Mouse (Mus musculus) embryonic facial prominence, embryonic 10.5 days (tissue): ENCODE measurements at regions not wholly inside any gene's neighbourhood (a gene's known extent, or its start where the extent isn't known, plus 50 kb on each side); places are given as distances from the start of the nearest gene placed in this dataset.
"Not testable (repeated sequence)": the region's sequence is repeated elsewhere in the genome, so short reads cannot be mapped to it uniquely, and the experiment has no call there.

Experiments
- DNase-seq: peaks from one replicate; pipeline ENCODE4 v3.0.0-alpha.2; 2017; ENCODE audit warnings: low spot score
- H3K27ac ChIP-seq: fragments of 300-500 bp; sonication (generic); replicated peaks from 2 replicates; pipeline ENCODE4 v1.5.1; 2016; ENCODE audit warnings: mild to moderate bottlenecking
- H3K27me3 ChIP-seq: fragments of 300-500 bp; sonication (generic); replicated peaks from 2 replicates; pipeline ENCODE4 v1.6.1; 2016; ENCODE audit warnings: low read depth, mild to moderate bottlenecking; ENCODE audit not compliant: poor library complexity, severe bottlenecking
- H3K36me3 ChIP-seq: fragments of 300-500 bp; sonication (generic); replicated peaks from 2 replicates; pipeline ENCODE4 v1.6.1; 2016; ENCODE audit warnings: mild to moderate bottlenecking, moderate library complexity
- H3K4me1 ChIP-seq: fragments of 300-500 bp; sonication (generic); 2 replicates; pipeline ENCODE4 v1.6.1; 2016
- H3K4me3 ChIP-seq: fragments of 300-500 bp; sonication (generic); 2 replicates; pipeline ENCODE4 v1.5.1; 2016; ENCODE audit warnings: mild to moderate bottlenecking, moderate library complexity
- H3K9me3 ChIP-seq: fragments of 300-500 bp; sonication (generic); 2 replicates; pipeline ENCODE4 v1.6.1; 2016; ENCODE audit warnings: mild to moderate bottlenecking
- WGBS: fragments of 180-500 bp; shearing (Covaris S2); methylation state at CpG from one replicate; pipeline ENCODE4 v1.1.7; 2016; 5-methylcytosine and 5-hydroxymethylcytosine counted together

DNA sequence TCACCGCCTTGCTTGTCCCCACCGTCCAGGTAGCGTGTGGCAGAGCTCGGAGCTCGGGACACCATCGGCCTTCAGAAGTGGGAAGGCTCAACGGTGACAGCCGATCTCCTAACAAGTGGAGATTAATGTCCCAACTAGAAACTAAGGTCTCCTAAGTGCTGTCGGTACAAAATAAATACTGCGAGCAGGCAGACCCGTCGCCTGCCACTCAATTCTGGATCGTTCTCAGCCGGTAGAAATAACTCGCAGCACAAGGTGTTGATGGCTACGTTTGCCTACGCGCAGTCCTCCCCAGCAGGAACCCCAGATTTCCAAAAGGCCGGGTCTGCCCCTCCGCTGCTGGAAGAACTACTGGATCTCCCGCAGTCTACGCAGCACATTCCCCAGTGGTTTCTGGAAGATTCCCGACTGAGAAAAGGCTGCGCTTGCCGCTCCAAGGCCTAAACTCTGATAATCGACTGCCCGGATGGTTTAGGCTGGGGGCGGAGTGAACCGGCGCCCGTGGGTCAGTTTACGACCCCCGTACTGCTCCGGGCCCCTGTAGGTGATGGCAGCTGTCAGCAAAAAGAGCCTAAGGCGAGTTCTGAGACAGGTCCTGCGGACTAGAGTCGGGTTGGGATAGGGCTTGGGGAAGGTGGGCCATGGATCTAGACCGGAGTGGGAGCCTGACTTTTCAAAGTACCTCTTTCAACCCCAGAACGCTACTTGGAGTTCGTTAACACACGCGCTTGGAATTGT lies 85.7 kb downstream of the Nr2f2 start:
- H3K4me1 ChIP-seq = peaks cover 36% of the 10 kb centered on the region
- H3K27me3 ChIP-seq = peaks cover 93% of the 10 kb centered on the region

DNA sequence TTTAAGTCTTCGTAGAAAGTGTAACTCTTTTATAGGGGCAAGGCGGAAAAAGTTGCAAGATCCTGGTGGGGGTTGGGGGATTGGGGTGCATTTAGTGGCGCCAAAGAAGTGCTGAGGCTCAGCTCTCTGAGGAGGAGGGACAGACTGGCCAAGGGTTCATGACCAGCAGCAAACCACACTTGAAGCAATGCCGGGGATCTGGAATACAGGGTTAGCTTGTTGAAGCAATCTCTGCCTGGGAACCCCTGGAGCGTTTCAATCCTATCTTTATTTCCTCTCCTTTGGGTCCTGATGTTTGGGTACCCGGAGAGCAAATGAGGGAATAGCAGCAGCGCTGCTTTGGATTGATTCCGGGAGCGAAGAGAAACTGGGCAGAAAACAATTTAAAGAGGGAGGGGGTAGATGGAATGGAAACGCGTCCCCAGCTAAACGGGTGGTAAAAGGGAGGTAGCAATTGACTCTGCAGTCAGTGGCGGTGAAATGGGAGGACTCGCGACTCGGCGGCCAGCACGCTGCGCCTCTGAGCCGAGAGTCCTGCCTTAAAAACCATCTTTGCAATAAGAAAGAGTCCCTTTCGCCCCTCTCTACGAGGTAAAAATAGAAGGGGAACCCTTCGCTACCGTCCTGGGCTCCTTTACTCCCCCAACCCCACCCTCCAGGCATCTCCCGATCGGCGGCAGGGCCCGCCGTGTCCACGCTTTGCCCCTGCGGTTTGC lies 86.5 kb downstream of the Nr2f2 start:
- no peaks in the 10 kb centered on the region for H3K9me3 ChIP-seq
- peaks cover 86% of the 10 kb centered on the region for H3K27me3 ChIP-seq
- H3K4me1 ChIP-seq = peaks cover 36% of the 10 kb centered on the region
- H3K36me3 ChIP-seq = no peaks in the 10 kb centered on the region
- DNase-seq = peak; percentile 65
- H3K4me3 ChIP-seq = peak overlapping the region; percentile 51
- H3K27ac ChIP-seq = peak overlapping the region; percentile 57
- WGBS = under 1% methylated on average over 31 of the region's 31 CpGs

More for the DNA sequence above, 85.7 kb downstream of the Nr2f2 start:
- peak overlapping the region; percentile 51 for H3K4me3 ChIP-seq
- WGBS = under 1% methylated on average over 42 of the region's 42 CpGs
- peak; percentile 70 for DNase-seq
- H3K27ac ChIP-seq = peak overlapping the region; percentile 57
- no peaks in the 10 kb centered on the region for H3K36me3 ChIP-seq
- no peaks in the 10 kb centered on the region for H3K9me3 ChIP-seq

DNA sequence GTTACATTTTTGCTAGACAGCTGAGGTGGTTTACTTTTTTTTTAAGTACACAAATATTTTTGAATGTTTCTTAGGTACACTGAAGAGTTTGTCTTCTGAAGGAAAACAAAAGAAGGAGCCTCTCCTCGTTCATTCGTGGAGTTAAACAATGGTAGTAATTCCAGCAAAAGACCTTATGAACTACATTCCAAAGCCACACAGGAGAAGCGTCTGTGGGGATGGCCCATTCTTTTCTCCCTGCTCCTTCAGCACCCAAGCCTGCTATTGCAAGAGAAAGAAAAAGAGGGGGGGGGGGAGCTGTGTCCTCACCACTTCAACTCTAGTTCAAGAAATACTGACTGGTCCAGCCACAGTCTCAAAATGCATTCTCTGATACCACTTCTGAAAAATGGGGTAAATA lies 87.4 kb downstream of the Nr2f2 start:
- peaks cover 76% of the 10 kb centered on the region for H3K27me3 ChIP-seq
- peaks cover 36% of the 10 kb centered on the region for H3K4me1 ChIP-seq
- 4% methylated on average over 3 of the region's 3 CpGs for WGBS
- H3K27ac ChIP-seq = no peak overlapping the region
- no peaks in the 10 kb centered on the region for H3K36me3 ChIP-seq
- DNase-seq = no peak
- H3K4me3 ChIP-seq = no peak overlapping the region
- H3K9me3 ChIP-seq = no peaks in the 10 kb centered on the region

DNA sequence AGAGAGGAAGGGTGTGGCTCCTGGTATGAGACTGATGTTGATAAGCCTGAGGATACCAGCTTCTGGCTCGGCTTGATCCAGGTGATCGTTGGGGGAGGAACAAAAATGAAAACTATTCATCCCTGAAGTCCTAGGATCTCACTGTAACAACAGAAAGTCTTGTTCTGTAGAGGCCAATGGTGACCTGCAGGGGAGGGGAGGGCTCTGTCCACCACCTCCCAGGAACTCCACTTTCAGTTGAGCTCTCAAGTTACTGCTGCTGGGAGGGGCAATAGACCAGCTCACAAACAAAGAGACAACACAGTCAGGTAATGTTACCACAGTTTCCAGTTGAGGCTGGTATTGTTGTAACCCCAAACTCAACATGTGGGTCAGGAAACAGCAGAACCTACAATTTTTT lies 90.5 kb downstream of the Nr2f2 start:
- Histone ChIP-seq H3K4me3 (no peak overlapping the region), H3K9me3 (no peaks in the 10 kb centered on the region), H3K27me3 (peaks cover 46% of the 10 kb centered on the region), H3K4me1 (peaks cover 16% of the 10 kb centered on the region), H3K27ac (no peak overlapping the region), H3K36me3 (no peaks in the 10 kb centered on the region)
- no peak for DNase-seq
- WGBS = 72% methylated on average over 2 of the region's 2 CpGs

DNA sequence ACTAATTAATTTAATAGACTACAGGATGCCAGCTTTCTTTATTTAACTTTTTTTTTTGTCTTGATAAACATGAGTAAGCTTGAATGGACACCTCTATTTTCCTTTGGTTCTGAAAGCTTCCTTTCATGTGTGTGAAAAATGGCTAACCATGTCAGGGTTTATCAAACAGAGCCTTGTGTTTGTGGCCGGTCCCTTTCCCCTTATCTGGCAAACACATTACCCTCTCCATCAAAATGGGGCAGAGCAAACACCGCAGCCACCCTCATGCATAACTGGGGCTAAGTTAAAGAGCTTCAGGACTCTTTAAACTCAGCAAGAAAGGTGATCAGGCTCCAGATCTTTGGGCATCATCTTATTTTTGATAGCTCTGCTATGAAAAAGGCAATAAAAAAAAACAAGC lies 92.2 kb downstream of the Nr2f2 start:
- Histone ChIP-seq H3K4me1 (no peaks in the 10 kb centered on the region), H3K9me3 (no peaks in the 10 kb centered on the region), H3K36me3 (no peaks in the 10 kb centered on the region), H3K4me3 (no peak overlapping the region), H3K27ac (no peak overlapping the region), H3K27me3 (peaks cover 28% of the 10 kb centered on the region)
- 54% methylated on average over 2 of the region's 2 CpGs for whole genome bisulfite sequencing
- no peak for DNase-seq

DNA sequence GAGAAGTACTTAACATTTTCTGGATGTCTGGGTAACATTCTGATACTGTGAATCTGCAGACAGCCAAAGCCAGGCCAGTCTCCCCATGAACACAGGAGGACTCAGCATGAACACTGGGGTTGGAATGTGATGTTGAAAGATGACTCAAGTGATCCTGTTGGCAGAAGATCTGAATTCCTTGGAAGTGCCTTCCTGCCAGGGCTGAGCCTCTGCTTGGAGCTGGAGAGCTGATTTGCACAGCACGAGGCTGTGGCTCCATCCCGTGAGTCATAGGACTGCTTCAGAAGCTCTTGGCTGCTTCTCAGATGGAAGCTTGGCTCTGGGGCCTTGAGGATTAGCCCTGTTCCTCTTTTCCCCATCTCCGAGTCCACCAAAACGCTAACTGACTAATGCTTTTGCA lies 99.5 kb downstream of the Nr2f2 start:
- Histone ChIP-seq H3K4me3 (no peak overlapping the region), H3K36me3 (no peaks in the 10 kb centered on the region), H3K27me3 (no peaks in the 10 kb centered on the region), H3K27ac (no peak overlapping the region), H3K9me3 (no peaks in the 10 kb centered on the region), H3K4me1 (no peaks in the 10 kb centered on the region)
- no peak for DNase-seq
- WGBS = 63% methylated on average over 4 of the region's 4 CpGs

DNA sequence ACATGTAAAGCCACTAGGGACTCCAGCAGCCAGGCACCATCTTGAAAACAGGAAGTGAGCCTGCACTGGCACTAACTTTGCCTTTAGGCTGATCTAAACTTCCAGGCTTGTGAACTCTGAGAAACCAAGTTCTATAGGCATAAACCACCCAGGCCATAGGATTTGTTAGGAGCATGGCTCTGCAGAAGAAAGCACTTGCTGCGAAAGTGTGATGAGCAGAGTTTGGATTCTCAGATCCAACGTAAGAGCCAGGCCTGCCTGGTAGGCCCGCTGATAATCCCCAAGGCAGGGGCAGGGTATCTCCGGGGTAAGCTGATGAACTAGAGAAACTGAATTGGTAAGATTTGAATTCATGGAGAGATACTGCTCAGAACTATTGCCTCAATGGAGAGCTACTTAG lies 109.7 kb downstream of the Nr2f2 start:
- Histone ChIP-seq H3K36me3 (no peaks in the 10 kb centered on the region), H3K9me3 (no peaks in the 10 kb centered on the region), H3K27ac (no peak overlapping the region), H3K4me1 (no peaks in the 10 kb centered on the region), H3K4me3 (no peak overlapping the region), H3K27me3 (no peaks in the 10 kb centered on the region)
- WGBS = 92% methylated on average over 4 of the region's 4 CpGs
- no peak for DNase-seq

DNA sequence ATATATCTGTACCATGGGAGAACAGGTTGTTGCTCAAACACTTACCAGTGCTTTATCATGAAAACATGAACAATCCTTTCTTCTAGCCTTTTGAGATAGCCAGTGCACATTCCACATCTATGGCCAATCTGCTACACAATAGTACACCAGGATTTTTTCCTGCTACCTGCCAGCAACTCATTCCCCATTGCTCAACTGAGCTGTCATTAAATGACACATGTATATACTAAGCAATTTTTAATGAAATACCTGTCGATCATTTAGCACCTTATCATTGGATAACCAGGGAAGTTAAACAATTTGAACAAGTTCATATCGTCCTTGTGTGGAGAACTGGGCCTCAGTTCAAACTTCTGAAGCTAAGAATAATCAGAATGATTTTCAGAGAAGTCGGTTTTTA lies 111.5 kb downstream of the Nr2f2 start:
- H3K27me3 ChIP-seq = no peaks in the 10 kb centered on the region
- H3K9me3 ChIP-seq = no peaks in the 10 kb centered on the region
- no peaks in the 10 kb centered on the region for H3K36me3 ChIP-seq
- H3K27ac ChIP-seq = no peak overlapping the region
- H3K4me3 ChIP-seq = no peak overlapping the region
- WGBS = 91% methylated on average over 3 of the region's 3 CpGs
- H3K4me1 ChIP-seq = no peaks in the 10 kb centered on the region
- DNase-seq = no peak

DNA sequence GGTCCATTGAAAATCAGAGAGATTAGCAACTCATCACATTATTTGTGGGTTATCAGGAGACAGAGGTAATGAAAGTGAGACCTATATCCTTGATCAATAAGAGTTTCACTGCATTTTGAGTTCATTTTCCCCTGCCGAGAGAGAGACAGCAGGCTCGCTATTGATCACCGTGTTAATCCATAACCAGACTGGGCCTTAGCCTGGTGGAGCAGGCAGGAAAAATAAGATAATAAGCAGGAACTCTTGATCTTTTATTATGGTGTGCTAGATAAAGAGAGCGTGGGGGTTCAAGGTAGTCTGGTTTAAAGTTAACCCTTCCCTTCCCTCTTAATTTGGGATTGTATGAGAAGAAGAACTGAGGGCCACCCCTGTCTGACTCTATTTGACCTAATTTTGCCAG lies 113.3 kb downstream of the Nr2f2 start:
- Histone ChIP-seq H3K9me3 (no peaks in the 10 kb centered on the region), H3K27me3 (no peaks in the 10 kb centered on the region), H3K4me1 (no peaks in the 10 kb centered on the region), H3K36me3 (no peaks in the 10 kb centered on the region), H3K27ac (no peak overlapping the region), H3K4me3 (no peak overlapping the region)
- 88% methylated on average over 4 of the region's 4 CpGs for WGBS
- no peak for DNase-seq

DNA sequence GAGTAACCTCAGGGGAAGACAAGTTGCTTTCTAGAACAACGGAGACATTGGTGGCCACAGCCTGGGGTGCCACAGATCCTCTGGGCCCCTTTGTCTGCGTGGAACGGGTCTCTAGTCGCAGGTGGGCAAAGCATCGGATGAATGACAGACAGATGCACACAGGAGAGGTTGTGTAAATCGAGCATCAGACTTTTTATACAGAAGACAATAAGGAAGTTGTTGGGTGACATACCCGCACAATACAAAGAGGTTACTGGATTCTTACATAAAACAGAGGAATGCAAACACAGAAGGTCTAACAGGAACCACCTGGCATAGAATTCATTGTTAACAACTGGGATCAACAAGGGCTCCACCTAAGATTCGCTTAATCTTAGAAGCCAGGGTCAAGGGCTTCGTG lies 127.5 kb downstream of the Nr2f2 start:
- not testable (repeated sequence) for H3K27me3 ChIP-seq, H3K36me3 ChIP-seq, H3K9me3 ChIP-seq, H3K27ac ChIP-seq, DNase-seq, H3K4me1 ChIP-seq, H3K4me3 ChIP-seq
- 89% methylated on average over 9 of the region's 9 CpGs for WGBS

DNA sequence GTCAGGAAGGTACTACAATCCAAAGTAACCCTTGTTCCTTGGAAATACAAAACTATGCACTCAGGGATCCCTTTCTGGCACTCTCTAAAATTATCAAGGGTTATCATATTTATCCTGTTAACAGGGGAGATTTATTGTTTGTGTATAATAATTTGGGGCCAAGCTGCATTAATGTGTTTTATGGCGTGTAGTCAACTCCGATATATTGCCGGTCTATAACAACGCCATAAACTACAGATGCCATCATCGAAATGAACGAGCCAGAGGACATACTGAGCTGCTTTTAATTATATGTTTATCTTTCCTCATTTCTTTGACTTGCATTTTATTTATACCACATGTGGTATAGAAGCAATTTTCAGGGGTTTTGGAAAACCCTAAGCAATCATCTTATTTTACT lies 147.2 kb downstream of the Nr2f2 start:
- Histone ChIP-seq H3K27me3 (no peaks in the 10 kb centered on the region), H3K36me3 (no peaks in the 10 kb centered on the region), H3K4me1 (peaks cover 11% of the 10 kb centered on the region), H3K27ac (no peak overlapping the region), H3K9me3 (no peaks in the 10 kb centered on the region), H3K4me3 (no peak overlapping the region)
- WGBS = 83% methylated on average over 6 of the region's 6 CpGs
- DNase-seq = no peak

DNA sequence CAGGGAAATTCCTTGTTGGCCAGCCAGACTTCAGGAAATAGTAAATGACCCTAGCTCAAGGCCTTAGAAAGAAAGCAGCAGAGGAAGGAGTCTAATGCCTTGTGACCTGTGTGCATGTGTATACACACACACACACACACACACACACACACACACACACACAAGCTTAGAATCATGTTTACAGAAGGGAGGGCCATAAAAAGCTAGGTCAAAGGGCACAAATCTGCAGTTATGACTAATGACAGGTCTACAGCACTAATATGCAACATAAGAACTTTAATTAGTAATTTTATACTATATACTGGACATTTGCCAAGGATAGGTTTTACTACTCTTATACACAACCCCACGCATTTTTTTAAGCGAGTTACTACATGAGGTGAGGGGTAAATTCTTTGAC lies 149.4 kb downstream of the Nr2f2 start:
- Histone ChIP-seq H3K4me1 (peaks cover 6% of the 10 kb centered on the region), H3K36me3 (no peaks in the 10 kb centered on the region), H3K9me3 (no peaks in the 10 kb centered on the region), H3K27me3 (no peaks in the 10 kb centered on the region), H3K4me3 (no peak overlapping the region), H3K27ac (no peak overlapping the region)
- 86% methylated on average over 2 of the region's 2 CpGs for WGBS
- no peak for DNase-seq

DNA sequence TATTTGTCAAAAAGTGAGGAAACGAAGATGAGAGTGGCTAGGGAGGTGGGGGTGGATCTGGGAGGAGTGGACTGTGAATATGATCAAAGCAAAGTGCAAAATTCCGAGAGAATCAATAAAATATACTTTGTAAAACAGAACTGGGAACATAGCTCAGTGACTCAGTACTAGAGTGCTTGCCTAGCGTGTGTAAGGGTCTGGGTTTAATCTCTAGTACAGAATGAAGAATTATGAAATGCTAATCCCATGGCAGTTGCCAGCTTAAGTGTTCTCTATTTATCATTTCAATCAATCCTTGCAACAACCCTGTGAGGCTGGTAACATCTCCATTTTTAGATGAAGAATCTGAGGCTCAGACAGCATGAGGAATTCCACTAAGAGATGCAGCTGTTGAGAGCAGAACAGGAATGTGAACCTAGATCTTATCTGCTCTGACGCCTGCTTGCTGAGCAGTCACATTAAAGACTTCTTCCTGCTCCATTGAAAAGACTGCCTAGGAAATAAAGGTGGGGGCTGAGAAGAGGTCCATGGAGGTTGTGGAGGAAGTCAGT lies 152.5 kb downstream of the Nr2f2 start:
- H3K4me1 ChIP-seq = peaks cover 6% of the 10 kb centered on the region
- no peak overlapping the region for H3K4me3 ChIP-seq
- H3K9me3 ChIP-seq = no peaks in the 10 kb centered on the region
- no peaks in the 10 kb centered on the region for H3K27me3 ChIP-seq
- DNase-seq = no peak
- 64% methylated on average over 4 of the region's 4 CpGs for WGBS
- no peaks in the 10 kb centered on the region for H3K36me3 ChIP-seq
- no peak overlapping the region for H3K27ac ChIP-seq
